Mouse (Mus musculus) neural tube, embryonic 12.5 days (tissue): ENCODE results near the gene Nck2. TPM values are rescaled to one million over a fixed set of nuclear protein-coding genes. Genes with fewer than 3 reads are reported as not detected.
"Not testable (repeated sequence)": the region's sequence is repeated elsewhere in the genome, so short reads cannot be mapped to it uniquely, and the experiment has no call there.

Experiments used
- ATAC-seq: fragments of 200-750 bp; cut with Nextera tagmentation; 2 replicates; pipeline ENCODE4 v1.8.0; 2017; ENCODE audit warnings: low read depth, mild to moderate bottlenecking, moderate TSS enrichment, moderate library complexity; ENCODE audit not compliant: low FRiP score
- H3K27ac ChIP-seq: fragments of 300-500 bp; sonication (generic); 2 replicates; pipeline ENCODE4 v1.5.1; 2016
- H3K27me3 ChIP-seq: fragments of 300-500 bp; sonication (generic); replicated peaks from 2 replicates; pipeline ENCODE4 v1.6.1; 2016; ENCODE audit warnings: mild to moderate bottlenecking
- H3K36me3 ChIP-seq: fragments of 300-500 bp; sonication (generic); 2 replicates; pipeline ENCODE4 v1.6.1; 2016; ENCODE audit warnings: mild to moderate bottlenecking
- H3K4me1 ChIP-seq: fragments of 300-500 bp; sonication (generic); 2 replicates; pipeline ENCODE4 v1.6.1; 2016
- H3K4me2 ChIP-seq: fragments of 300-500 bp; sonication (generic); replicated peaks from 2 replicates; pipeline ENCODE4 v1.6.1; 2016; ENCODE audit warnings: mild to moderate bottlenecking
- H3K4me3 ChIP-seq: fragments of 300-500 bp; sonication (generic); 2 replicates; pipeline ENCODE4 v1.5.1; 2016
- H3K9ac ChIP-seq: fragments of 300-500 bp; sonication (generic); 2 replicates; pipeline ENCODE4 v1.6.1; 2016; ENCODE audit warnings: mild to moderate bottlenecking
- H3K9me3 ChIP-seq: fragments of 300-500 bp; sonication (generic); 2 replicates; pipeline ENCODE4 v1.6.1; 2016; ENCODE audit warnings: mild to moderate bottlenecking
- WGBS: fragments of 180-500 bp; shearing (Covaris S2); methylation state at CpG from one replicate; pipeline ENCODE4 v1.1.7; 2016; 5-methylcytosine and 5-hydroxymethylcytosine counted together
- polyA plus RNA-seq: library from polyadenylated mRNA; unstranded; fragments of >200 nt; fragmentation: Nextera tagmentation; extraction: Ambion mirVana; gene quantifications from 2 replicates; pipeline ENCODE4 v1.2.1, GENCODE M21; 2016

The Nck2 gene
- polyA plus RNA-seq, 1 experiment from 2014 or later = 48.7 TPM

DNA sequence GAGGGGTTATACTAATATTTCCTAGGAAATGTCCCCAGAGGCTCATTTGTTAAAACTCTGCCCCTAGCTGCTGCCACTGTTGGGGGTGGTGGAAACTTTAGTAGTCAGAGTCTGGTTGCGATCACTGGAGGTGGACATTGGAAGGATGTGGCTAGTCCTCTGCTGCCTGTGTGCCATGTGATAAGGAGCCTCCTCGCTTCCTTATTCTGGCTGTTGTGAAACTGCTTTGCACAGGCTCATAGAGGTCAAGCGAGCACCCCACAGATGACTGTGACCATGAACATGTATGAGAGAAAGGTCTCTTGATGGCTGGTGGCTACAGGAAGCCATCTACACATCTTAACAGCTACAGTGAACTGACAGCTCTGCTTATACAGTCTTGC lies 76.6 kb downstream of the Nck2 start:
- Histone ChIP-seq H3K9me3 (no peaks in the 10 kb centered on the region), H3K9ac (no peak overlapping the region), H3K4me1 (0 out of 2 replicates have a peak, but pooled peaks cover 8% of the 10 kb centered on the region), H3K4me3 (no peak overlapping the region), H3K27ac (no peak overlapping the region), H3K4me2 (no peak overlapping the region), H3K36me3 (no peaks in the 10 kb centered on the region), H3K27me3 (no peaks in the 10 kb centered on the region)
- WGBS = 94% methylated on average over 3 of the region's 3 CpGs
- ATAC-seq = no peak

DNA sequence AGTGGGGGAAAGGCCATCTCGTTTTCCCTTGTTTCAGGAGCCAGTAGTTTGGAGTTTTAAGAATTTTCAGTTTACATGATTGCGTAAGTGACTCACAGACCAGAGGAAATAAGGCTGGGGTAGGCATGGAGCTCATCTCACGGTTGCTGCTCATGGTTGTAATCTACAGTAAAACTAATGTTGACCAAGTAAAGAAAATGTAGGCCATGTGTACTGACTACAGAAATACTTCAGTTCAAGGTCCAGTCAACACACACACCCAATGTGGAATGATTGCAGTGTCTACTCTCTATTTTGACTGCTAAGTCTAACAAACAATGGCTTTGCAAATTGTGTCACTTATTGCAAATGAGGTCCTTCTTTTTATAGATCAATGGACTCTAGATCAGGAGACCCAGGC lies 77.1 kb downstream of the Nck2 start:
- Histone ChIP-seq H3K9me3 (no peaks in the 10 kb centered on the region), H3K4me2 (no peak overlapping the region), H3K36me3 (no peaks in the 10 kb centered on the region), H3K27ac (no peak overlapping the region), H3K9ac (no peak overlapping the region), H3K4me1 (0 out of 2 replicates have a peak, but pooled peaks cover 8% of the 10 kb centered on the region), H3K27me3 (no peaks in the 10 kb centered on the region), H3K4me3 (no peak overlapping the region)
- 94% methylated on average over 3 of the region's 3 CpGs for WGBS
- no peak for ATAC-seq

- Histone ChIP-seq H3K27me3 (no peaks in the 10 kb centered on the region), H3K4me2 (no peak overlapping the region), H3K9me3 (no peaks in the 10 kb centered on the region), H3K27ac (no peak overlapping the region), H3K9ac (no peak overlapping the region), H3K4me3 (no peak overlapping the region), H3K4me1 (0 out of 2 replicates have a peak, but pooled peaks cover 8% of the 10 kb centered on the region), H3K36me3 (no peaks in the 10 kb centered on the region)
- no peak for ATAC-seq
- WGBS = 95% methylated on average over 4 of the region's 4 CpGs
These were observed 77.6 kb downstream of the Nck2 start for GRCm38 (mm10) chr1:43521950-43522349.

DNA sequence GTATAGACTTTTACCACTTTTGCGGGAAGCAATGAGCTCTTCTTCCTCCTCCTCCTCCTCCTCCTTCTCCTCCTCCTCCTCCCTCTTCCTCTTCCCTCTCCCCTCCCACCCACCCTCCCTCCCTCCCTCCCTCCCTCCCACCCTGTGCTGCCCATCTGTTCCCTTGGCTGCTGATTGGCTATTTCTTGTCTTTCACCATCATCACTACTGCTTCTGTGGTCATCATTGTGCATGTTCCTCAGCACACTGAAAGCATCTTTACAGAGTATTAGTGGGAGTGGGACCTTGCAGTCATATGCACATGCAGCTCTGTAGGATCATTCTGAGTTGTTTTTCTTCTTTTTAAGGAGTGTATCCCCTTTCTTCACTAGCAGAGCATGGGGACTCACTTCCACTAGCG lies 78.6 kb downstream of the Nck2 start:
- no peak overlapping the region for H3K27ac ChIP-seq
- ATAC-seq = peak; percentile 42; the same call in 1 of the 2 replicates

DNA sequence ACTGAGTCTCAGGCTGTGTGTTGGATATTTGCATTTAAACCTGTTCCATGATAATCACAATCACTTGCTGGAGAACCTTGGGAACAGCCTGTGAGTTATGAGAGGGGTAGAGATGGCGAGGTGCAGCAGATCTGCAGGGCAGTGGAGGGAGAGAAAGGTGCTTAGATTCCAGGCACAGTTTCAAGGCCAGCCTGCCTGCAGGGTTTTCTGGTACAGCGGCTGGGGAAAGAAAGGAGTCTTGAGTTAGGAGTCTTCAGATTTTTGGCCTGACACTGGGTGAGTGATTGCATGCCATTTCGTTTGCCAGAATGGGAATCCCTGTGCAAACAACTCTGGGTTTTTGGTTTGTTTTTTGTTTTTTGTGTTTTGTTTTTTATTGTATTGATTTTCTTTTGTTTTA lies 80.0 kb downstream of the Nck2 start:
- no peak overlapping the region for H3K9ac ChIP-seq
- H3K36me3 ChIP-seq = no peaks in the 10 kb centered on the region
- WGBS = 70% methylated on average over 3 of the region's 3 CpGs
- no peak overlapping the region for H3K4me2 ChIP-seq
- H3K4me3 ChIP-seq = no peak overlapping the region
- H3K27me3 ChIP-seq = no peaks in the 10 kb centered on the region
- no peaks in the 10 kb centered on the region for H3K9me3 ChIP-seq
- H3K27ac ChIP-seq = no peak overlapping the region
- 0 out of 2 replicates have a peak, but pooled peaks cover 8% of the 10 kb centered on the region for H3K4me1 ChIP-seq
- ATAC-seq = no peak

More for the DNA sequence above, 78.6 kb downstream of the Nck2 start:
- Histone ChIP-seq H3K9ac (no peak overlapping the region), H3K4me2 (no peak overlapping the region), H3K9me3 (no peaks in the 10 kb centered on the region), H3K4me1 (0 out of 2 replicates have a peak, but pooled peaks cover 8% of the 10 kb centered on the region), H3K36me3 (no peaks in the 10 kb centered on the region), H3K4me3 (no peak overlapping the region), H3K27me3 (no peaks in the 10 kb centered on the region)
- WGBS = 63% methylated on average over 2 of the region's 2 CpGs

DNA sequence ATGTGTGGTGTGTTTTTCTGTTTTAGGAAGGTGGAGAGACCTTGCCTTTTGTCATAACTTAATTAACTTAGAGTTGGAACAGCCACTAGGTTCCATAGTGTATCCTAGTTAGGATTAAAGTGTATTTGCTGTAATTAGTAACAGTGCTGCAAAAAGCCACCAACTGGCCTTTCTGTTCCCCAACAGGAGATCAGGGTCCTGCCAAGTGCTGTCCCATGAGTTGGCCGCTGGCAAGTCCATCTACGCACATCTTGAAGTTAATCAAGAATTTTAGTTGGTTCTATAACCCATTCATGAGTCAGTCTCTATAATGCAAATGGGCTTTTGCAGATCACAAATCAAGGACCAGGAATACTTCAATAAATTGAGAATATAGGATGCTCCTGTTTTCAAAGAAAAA lies 83.9 kb downstream of the Nck2 start:
- Histone ChIP-seq H3K9me3 (no peaks in the 10 kb centered on the region), H3K4me1 (0 out of 2 replicates have a peak, but pooled peaks cover 3% of the 10 kb centered on the region), H3K9ac (no peak overlapping the region), H3K4me2 (no peak overlapping the region), H3K36me3 (no peaks in the 10 kb centered on the region), H3K27ac (no peak overlapping the region), H3K4me3 (no peak overlapping the region), H3K27me3 (no peaks in the 10 kb centered on the region)
- no peak for ATAC-seq
- 99% methylated on average over 2 of the region's 2 CpGs for WGBS

- no peak overlapping the region for H3K27ac ChIP-seq
- no peak overlapping the region for H3K4me3 ChIP-seq
- no peak overlapping the region for H3K4me2 ChIP-seq
- no peaks in the 10 kb centered on the region for H3K4me1 ChIP-seq
- 96% methylated on average over 1 of the region's 1 CpGs for WGBS
- H3K27me3 ChIP-seq = no peaks in the 10 kb centered on the region
- no peak overlapping the region for H3K9ac ChIP-seq
- no peak for ATAC-seq
- no peaks in the 10 kb centered on the region for H3K9me3 ChIP-seq
- peaks cover 5% of the 10 kb centered on the region for H3K36me3 ChIP-seq
These were observed 84.7 kb downstream of the Nck2 start for GRCm38 (mm10) chr1:43529086-43529485.

- Histone ChIP-seq H3K4me2 (no peak overlapping the region), H3K27me3 (no peaks in the 10 kb centered on the region), H3K4me1 (no peaks in the 10 kb centered on the region), H3K9me3 (no peaks in the 10 kb centered on the region), H3K36me3 (peaks cover 13% of the 10 kb centered on the region), H3K4me3 (no peak overlapping the region), H3K9ac (no peak overlapping the region), H3K27ac (no peak overlapping the region)
- no peak for ATAC-seq
- 75% methylated on average over 7 of the region's 7 CpGs for WGBS
These were observed 86.1 kb downstream of the Nck2 start for GRCm38 (mm10) chr1:43530295-43531020.

DNA sequence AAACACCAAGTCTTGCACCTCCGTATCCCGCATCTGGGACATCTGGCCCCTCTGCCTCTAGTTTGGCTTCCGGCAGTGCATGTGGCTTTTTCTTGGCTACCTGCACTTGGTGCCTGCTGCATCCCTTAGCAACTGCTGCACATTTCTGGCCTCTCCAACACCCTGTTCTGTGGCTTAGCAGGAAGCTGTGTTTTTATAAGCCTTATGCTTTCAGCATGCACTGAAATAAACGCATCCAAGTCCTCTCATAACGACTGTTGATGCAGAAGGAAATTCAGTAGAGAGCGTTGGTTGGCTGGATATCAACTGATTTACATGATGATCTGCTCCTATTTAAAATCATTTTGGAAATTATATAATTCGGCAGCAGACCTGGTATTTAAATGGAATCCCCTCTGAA lies 86.9 kb downstream of the Nck2 start:
- Histone ChIP-seq H3K4me3 (no peak overlapping the region), H3K4me1 (no peaks in the 10 kb centered on the region), H3K27me3 (no peaks in the 10 kb centered on the region), H3K27ac (no peak overlapping the region), H3K4me2 (no peak overlapping the region), H3K9me3 (no peaks in the 10 kb centered on the region), H3K9ac (no peak overlapping the region), H3K36me3 (peaks cover 13% of the 10 kb centered on the region)
- WGBS = 88% methylated on average over 7 of the region's 7 CpGs
- no peak for ATAC-seq

- H3K9ac ChIP-seq = no peak overlapping the region
- no peaks in the 10 kb centered on the region for H3K9me3 ChIP-seq
- H3K27ac ChIP-seq = no peak overlapping the region
- no peak overlapping the region for H3K4me2 ChIP-seq
- H3K27me3 ChIP-seq = no peaks in the 10 kb centered on the region
- H3K4me3 ChIP-seq = no peak overlapping the region
- H3K36me3 ChIP-seq = peaks cover 13% of the 10 kb centered on the region
- no peak for ATAC-seq
- WGBS = 72% methylated on average over 4 of the region's 4 CpGs
- no peaks in the 10 kb centered on the region for H3K4me1 ChIP-seq
These were observed 87.9 kb downstream of the Nck2 start for GRCm38 (mm10) chr1:43532279-43532678.

DNA sequence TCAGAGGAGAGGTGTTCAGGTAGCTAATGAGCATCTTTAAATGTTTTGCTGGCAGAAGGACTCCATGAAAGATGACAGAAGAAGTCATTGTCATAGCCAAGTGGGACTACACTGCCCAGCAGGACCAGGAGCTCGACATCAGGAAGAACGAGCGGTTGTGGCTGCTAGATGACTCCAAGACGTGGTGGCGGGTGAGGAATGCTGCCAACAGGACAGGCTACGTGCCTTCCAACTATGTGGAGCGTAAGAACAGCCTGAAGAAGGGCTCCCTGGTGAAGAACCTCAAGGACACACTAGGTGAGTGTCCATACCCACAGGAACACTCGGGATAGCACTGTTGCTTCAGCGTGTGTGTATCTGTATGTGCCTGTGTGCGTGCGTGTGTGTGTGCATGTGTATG lies 89.1 kb downstream of the Nck2 start:
- not testable (repeated sequence) for ATAC-seq, H3K9me3 ChIP-seq, H3K27me3 ChIP-seq, H3K4me1 ChIP-seq, H3K27ac ChIP-seq, H3K4me2 ChIP-seq, H3K9ac ChIP-seq, H3K4me3 ChIP-seq
- WGBS = 95% methylated on average over 11 of the region's 11 CpGs
- H3K36me3 ChIP-seq = peaks cover 13% of the 10 kb centered on the region

- H3K4me1 ChIP-seq = no peaks in the 10 kb centered on the region
- 90% methylated on average over 5 of the region's 5 CpGs for WGBS
- H3K27ac ChIP-seq = no peak overlapping the region
- H3K36me3 ChIP-seq = peaks cover 13% of the 10 kb centered on the region
- no peak overlapping the region for H3K9ac ChIP-seq
- no peak overlapping the region for H3K4me3 ChIP-seq
- no peaks in the 10 kb centered on the region for H3K27me3 ChIP-seq
- ATAC-seq = no peak
- H3K4me2 ChIP-seq = no peak overlapping the region
- H3K9me3 ChIP-seq = no peaks in the 10 kb centered on the region
These were observed 89.8 kb downstream of the Nck2 start for GRCm38 (mm10) chr1:43534060-43534760.
